Mouse (Mus musculus): ENCODE data around the gene Tbxas1.

- TF ChIP-seq CTCF (conservative IDR thresholded peaks at IDR 0.05; ENCODE audit: low read length): no peak
- TF ChIP-seq POU5F1 (IDR thresholded peaks at IDR 0.05; ENCODE audit: borderline replicate concordance, low read length): no peak
These were observed 92.8 kb downstream of the Tbxas1 start for GRCm38 (mm10) chr6:38967988-38968387.
